Mouse (Mus musculus) C2C12 (cell line): ENCODE results near the gene Rapgef2. TPM values are rescaled to one million over a fixed set of nuclear protein-coding genes. Genes with fewer than 3 reads are reported as not detected.

Experiments
- H3K27me3 ChIP-seq: one replicate; pipeline ENCODE4 v1.6.1; 2011; ENCODE audit not compliant: control insufficient read depth, insufficient read depth, insufficient read length
- H3K36me3 ChIP-seq: one replicate; pipeline ENCODE4 v1.6.1; 2011; ENCODE audit not compliant: control insufficient read depth, insufficient read depth
- H3K4me3 ChIP-seq: one replicate; pipeline ENCODE4 v1.5.1; 2011; ENCODE audit warnings: mild to moderate bottlenecking, control low read depth; ENCODE audit not compliant: poor library complexity, insufficient read depth, severe bottlenecking
- H3K79me2 ChIP-seq: one replicate; pipeline ENCODE4 v1.6.1; 2011; ENCODE audit not compliant: control insufficient read depth, insufficient read depth
- H3K79me3 ChIP-seq: one replicate; pipeline ENCODE4 v1.6.1; 2011; ENCODE audit warnings: low read depth, control low read depth
- H3ac ChIP-seq: one replicate; pipeline ENCODE3; 2011; ENCODE audit warnings: low read depth; ENCODE audit not compliant: control insufficient read depth, insufficient read length
- CEBPB ChIP-seq: IDR thresholded peaks from one replicate; pipeline ENCODE4 v1.6.1; 2011; ENCODE audit warnings: low read depth, mild to moderate bottlenecking, control low read depth, moderate library complexity
- CTCF ChIP-seq: IDR thresholded peaks from one replicate; pipeline ENCODE4 v1.5.1; 2011; ENCODE audit not compliant: control insufficient read depth, insufficient read depth, insufficient read length
- FOSL1 ChIP-seq: IDR thresholded peaks from one replicate; pipeline ENCODE4 v1.8.0; 2011; ENCODE audit warnings: mild to moderate bottlenecking, low read length; ENCODE audit not compliant: poor library complexity, insufficient read depth, severe bottlenecking
- MAX ChIP-seq: IDR thresholded peaks from one replicate; pipeline ENCODE4 v1.6.1; 2011; ENCODE audit warnings: mild to moderate bottlenecking, control low read depth
- MYOD1 ChIP-seq: IDR thresholded peaks from one replicate; pipeline ENCODE4 v1.6.1; 2011; ENCODE audit warnings: low read depth; ENCODE audit not compliant: control insufficient read depth, insufficient read length
- MYOG ChIP-seq: IDR thresholded peaks from one replicate; pipeline ENCODE4 v1.6.1; 2011; ENCODE audit not compliant: control insufficient read depth, insufficient read length; ENCODE audit errors: extremely low read depth
- USF1 ChIP-seq: IDR thresholded peaks from one replicate; pipeline ENCODE4 v1.6.1; 2011; ENCODE audit warnings: low read depth, mild to moderate bottlenecking, control low read depth, moderate library complexity
- polyA plus RNA-seq: library from polyadenylated mRNA; unstranded; fragments of >200 nt; fragmentation: generic; extraction: Trizol; gene quantifications from one replicate; pipeline ENCODE4 v1.2.1, GENCODE M21; 2012; ENCODE audit warnings: missing spikeins

Rapgef2 gene
- polyA plus RNA-seq, 1 experiment = 5.6 TPM

GRCm38 (mm10) chr3:79207216-79207615 lies 79.1 kb downstream of the Rapgef2 start:
- TF ChIP-seq MYOG = no peak
- no peak for TF ChIP-seq FOSL1
- no peak for TF ChIP-seq MAX
- TF ChIP-seq MYOD1 = no peak
- TF ChIP-seq CTCF = no peak
- TF ChIP-seq CEBPB = no peak
- no peak for TF ChIP-seq USF1
- H3K4me3 ChIP-seq = no peak overlapping the region
- H3K79me3 ChIP-seq = peaks cover 10% of the 10 kb centered on the region
- H3K79me2 ChIP-seq = no peaks in the 10 kb centered on the region
- H3K27me3 ChIP-seq = no peaks in the 10 kb centered on the region
- H3K36me3 ChIP-seq = peaks cover 10% of the 10 kb centered on the region
- no peak overlapping the region for H3ac ChIP-seq

- no peak overlapping the region for H3K4me3 ChIP-seq
- H3K27me3 ChIP-seq = no peaks in the 10 kb centered on the region
- H3K79me2 ChIP-seq = no peaks in the 10 kb centered on the region
- TF ChIP-seq CTCF (no peak), CEBPB (no peak), MYOG (no peak), USF1 (no peak), MYOD1 (no peak), MAX (no peak), FOSL1 (no peak)
- H3K79me3 ChIP-seq = peaks cover 9% of the 10 kb centered on the region
- H3ac ChIP-seq = no peak overlapping the region
- H3K36me3 ChIP-seq = peaks cover 10% of the 10 kb centered on the region
These were observed 79.8 kb downstream of the Rapgef2 start for GRCm38 (mm10) chr3:79206524-79206923.

- peaks cover 10% of the 10 kb centered on the region for H3K36me3 ChIP-seq
- no peak overlapping the region for H3K4me3 ChIP-seq
- H3ac ChIP-seq = no peak overlapping the region
- H3K79me2 ChIP-seq = no peaks in the 10 kb centered on the region
- TF ChIP-seq MYOD1 (no peak), MAX (no peak), FOSL1 (no peak), USF1 (no peak), CTCF (no peak), MYOG (no peak), CEBPB (no peak)
- peaks cover 7% of the 10 kb centered on the region for H3K79me3 ChIP-seq
- H3K27me3 ChIP-seq = no peaks in the 10 kb centered on the region
These were observed 80.3 kb downstream of the Rapgef2 start for GRCm38 (mm10) chr3:79205981-79206380.

- H3K36me3 ChIP-seq = peaks cover 10% of the 10 kb centered on the region
- no peak overlapping the region for H3K4me3 ChIP-seq
- H3ac ChIP-seq = no peak overlapping the region
- no peaks in the 10 kb centered on the region for H3K27me3 ChIP-seq
- no peaks in the 10 kb centered on the region for H3K79me2 ChIP-seq
- TF ChIP-seq FOSL1 (no peak), CEBPB (no peak), CTCF (no peak), USF1 (no peak), MYOD1 (no peak), MYOG (no peak), MAX (no peak)
- H3K79me3 ChIP-seq = peaks cover 7% of the 10 kb centered on the region
These were observed 81.2 kb downstream of the Rapgef2 start for GRCm38 (mm10) chr3:79205112-79205511.

- H3ac ChIP-seq = no peak overlapping the region
- no peak for TF ChIP-seq CEBPB
- TF ChIP-seq MYOG = no peak
- no peak for TF ChIP-seq FOSL1
- TF ChIP-seq MYOD1 = no peak
- TF ChIP-seq USF1 = no peak
- TF ChIP-seq CTCF = no peak
- no peak for TF ChIP-seq MAX
These were observed 82.1 kb downstream of the Rapgef2 start for GRCm38 (mm10) chr3:79204261-79204660.

GRCm38 (mm10) chr3:79203821-79204220 lies 82.5 kb downstream of the Rapgef2 start:
- H3K27me3 ChIP-seq = no peaks in the 10 kb centered on the region
- H3ac ChIP-seq = no peak overlapping the region
- peaks cover 6% of the 10 kb centered on the region for H3K79me3 ChIP-seq
- TF ChIP-seq MYOG = no peak
- TF ChIP-seq CTCF = no peak
- TF ChIP-seq CEBPB = no peak
- no peak for TF ChIP-seq MAX
- TF ChIP-seq FOSL1 = no peak
- no peak for TF ChIP-seq MYOD1
- no peak for TF ChIP-seq USF1
- H3K79me2 ChIP-seq = no peaks in the 10 kb centered on the region
- H3K36me3 ChIP-seq = peaks cover 6% of the 10 kb centered on the region
- H3K4me3 ChIP-seq = no peak overlapping the region

More at GRCm38 (mm10) chr3:79204261-79204660, 82.1 kb downstream of the Rapgef2 start:
- H3K27me3 ChIP-seq = no peaks in the 10 kb centered on the region
- peaks cover 7% of the 10 kb centered on the region for H3K79me3 ChIP-seq
- peaks cover 10% of the 10 kb centered on the region for H3K36me3 ChIP-seq
- no peak overlapping the region for H3K4me3 ChIP-seq
- no peaks in the 10 kb centered on the region for H3K79me2 ChIP-seq
